Mouse (Mus musculus) neural tube, postnatal 0 days (tissue): ENCODE data around the gene Rxfp3. TPM values are rescaled to one million over a fixed set of nuclear protein-coding genes. Genes with fewer than 3 reads are reported as not detected.

Experiments
- polyA plus RNA-seq: library from polyadenylated mRNA; unstranded; fragments of >200 nt; fragmentation: Nextera tagmentation; extraction: Ambion mirVana; gene quantifications from 2 replicates; pipeline ENCODE4 v1.2.1, GENCODE M21; 2015

Gene Rxfp3
- polyA plus RNA-seq = 2.5 and 3.2 TPM in 2 replicates

DNA sequence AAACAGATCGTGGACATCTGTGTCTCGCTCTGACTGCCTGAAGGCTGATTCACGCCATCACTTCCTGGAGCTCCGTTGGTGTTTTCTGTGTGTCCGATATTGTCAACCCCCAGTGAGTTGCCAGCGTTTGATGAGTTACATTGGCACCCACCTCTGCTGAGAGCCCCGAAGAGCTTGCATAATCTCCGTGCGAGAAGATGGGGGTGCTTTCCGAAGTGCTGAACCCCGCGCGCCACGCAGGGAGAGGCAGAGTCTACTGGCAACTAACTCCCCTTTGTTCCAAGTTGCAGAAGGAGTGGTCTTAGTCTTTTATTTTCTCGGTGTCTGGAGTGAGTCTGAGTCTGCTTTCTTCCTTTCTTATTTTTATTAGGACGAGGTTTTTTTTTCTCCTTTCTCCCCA is at the start of gene Rxfp3:
Rxfp3 (minus strand) TSS at position 281 of the 400 bp plus-strand sequence.

GRCm38 (mm10) chr15:11064558-11065411 is 27.0 kb upstream of the Rxfp3 start, which contains the start of gene Adamts12:
TSS of gene Adamts12 (plus strand) at chr15:11064790.

GRCm38 (mm10) chr15:11000421-11000820 is 37.4 kb downstream of the Rxfp3 start, which contains the start of gene Slc45a2:
TSS of gene Slc45a2 (plus strand) at chr15:11000721.

Other genes starting within 250 kb of the Rxfp3 start
- 8.8 and 9.2 TPM in 2 replicates for gene C1qtnf3, start 85.7 kb downstream of the Rxfp3 start, polyA plus RNA-seq
- gene Amacr, start 56.2 kb downstream of the Rxfp3 start, polyA plus RNA-seq = 14.8 and 15.3 TPM in 2 replicates
- gene Slc45a2, start 37.3 kb downstream of the Rxfp3 start, polyA plus RNA-seq = not detected in 2 replicates
- gene Adamts12, start 26.8 kb upstream of the Rxfp3 start, polyA plus RNA-seq = 1.5 TPM in 2 replicates